Mouse (Mus musculus): ENCODE data around the gene Pfdn5.

The Pfdn5 gene

DNA sequence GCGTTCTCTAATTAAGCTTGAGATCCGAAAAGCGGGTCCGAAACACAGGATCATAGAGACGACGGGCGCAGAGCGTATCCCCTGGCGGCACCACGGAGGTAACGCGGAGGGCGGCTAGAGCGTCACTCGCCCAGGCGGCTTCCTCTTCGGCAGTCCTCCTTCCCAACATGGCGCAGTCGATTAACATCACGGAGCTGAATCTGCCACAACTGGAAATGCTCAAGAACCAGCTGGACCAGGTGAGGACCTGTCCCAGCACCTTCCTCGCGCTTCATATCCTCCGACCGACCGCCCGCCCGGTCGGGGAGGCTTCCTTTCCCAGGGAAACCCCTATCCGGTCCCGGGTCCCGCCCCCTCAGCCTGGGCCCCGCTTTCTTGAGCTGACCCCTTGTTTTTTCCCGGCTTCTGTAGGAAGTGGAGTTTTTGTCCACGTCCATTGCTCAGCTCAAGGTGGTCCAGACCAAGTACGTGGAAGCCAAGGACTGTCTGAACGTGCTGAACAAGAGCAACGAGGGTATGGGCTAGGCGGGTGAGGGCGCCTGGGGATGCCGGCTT lies at the start of gene Pfdn5:
TSS of gene Pfdn5 (plus strand) at position 95 of the 555 bp plus-strand sequence.
- DNase-seq (ENCODE audit: low spot score), result peak; percentile 73

DNA sequence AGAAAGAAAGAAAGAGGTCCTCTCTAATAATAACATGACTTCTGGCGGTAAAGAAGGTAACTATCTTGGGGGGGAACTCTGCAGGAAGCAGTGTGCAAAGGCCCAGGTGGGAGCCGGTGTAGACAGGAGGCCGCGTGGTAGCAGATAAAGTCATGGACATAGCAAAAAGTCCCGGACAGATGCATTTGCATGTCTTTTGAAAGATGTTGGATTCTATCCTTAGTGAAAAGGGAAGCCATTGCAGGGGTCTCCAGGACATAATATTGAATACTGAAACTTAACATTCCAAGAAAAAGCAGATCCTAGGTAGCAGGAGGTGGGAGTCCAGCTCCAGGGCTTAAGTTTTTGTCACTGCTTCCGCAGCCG lies 47.2 kb upstream of the Pfdn5 start:
- no peak for DNase-seq (ENCODE audit: low spot score)

DNA sequence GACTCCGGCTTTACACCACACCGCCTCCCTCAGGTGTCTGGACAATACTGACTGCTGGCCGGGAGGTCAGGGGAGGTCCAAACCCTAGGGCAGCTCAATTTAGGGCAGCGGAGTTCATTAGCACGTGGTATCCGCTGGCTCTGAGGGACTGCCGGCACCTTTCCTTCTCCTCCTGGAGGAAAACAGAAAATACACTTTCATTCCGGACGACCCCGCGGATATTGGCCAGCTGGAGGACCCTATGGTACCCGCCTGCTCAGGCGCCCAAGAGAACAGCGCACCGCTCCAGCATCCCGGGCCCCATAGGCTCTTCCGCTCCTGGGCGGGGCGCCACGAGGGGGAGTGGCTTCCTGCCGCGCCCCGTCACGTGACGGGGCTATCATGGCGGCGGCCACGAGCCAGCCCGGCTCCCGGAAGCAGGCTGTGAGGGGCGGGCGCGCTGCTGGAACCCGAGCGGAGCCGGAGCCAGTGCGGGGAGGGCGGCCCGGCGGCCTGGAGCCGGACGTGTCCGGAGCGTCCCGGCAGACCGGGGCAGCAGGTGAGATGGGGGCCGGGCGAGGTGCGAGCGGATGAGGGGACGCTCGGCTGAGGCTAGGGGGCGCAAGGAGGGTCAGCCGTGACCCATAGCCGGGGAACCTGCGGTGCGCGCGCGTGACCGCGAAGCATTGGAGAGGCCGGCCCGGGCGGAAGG lies 46.7 kb upstream of the Pfdn5 start, which contains the start of gene Mfsd5:
TSS of gene Mfsd5 (plus strand) at position 363 of the 691 bp plus-strand sequence.
- DNase-seq (ENCODE audit: low spot score), result peak; percentile 77

DNA sequence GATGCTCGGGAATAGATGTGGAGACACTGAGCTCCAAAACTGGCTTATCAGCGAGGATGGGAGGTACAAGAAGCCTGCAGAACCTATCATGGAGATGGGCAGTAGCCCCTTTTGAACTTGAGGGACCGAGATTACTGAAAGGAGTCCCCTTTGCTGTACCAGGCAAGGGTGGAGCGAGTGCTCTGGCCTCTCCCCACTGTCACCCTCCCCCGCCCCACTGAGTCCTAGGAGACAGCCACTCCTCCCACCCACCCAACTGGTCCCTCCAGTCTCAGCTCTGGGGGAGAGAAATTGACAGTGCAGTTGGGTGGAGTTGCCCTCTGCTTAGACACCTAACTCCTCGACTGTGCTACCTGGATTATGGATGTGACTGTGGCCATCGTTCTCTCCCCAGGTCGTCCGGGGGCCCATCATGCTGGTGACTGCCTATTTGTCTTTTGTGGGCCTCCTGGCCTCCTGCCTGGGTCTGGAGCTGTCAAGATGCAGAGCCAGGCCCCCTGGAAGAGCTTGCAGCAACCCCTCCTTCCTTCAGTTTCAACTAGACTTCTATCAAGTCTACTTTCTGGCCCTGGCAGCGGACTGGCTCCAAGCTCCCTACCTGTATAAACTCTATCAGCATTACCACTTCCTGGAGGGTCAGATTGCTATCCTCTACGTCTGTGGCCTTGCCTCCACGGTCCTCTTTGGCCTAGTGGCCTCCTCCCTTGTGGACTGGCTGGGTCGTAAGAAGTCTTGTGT lies 46.0 kb upstream of the Pfdn5 start:
- no peak for DNase-seq (ENCODE audit: low spot score)

DNA sequence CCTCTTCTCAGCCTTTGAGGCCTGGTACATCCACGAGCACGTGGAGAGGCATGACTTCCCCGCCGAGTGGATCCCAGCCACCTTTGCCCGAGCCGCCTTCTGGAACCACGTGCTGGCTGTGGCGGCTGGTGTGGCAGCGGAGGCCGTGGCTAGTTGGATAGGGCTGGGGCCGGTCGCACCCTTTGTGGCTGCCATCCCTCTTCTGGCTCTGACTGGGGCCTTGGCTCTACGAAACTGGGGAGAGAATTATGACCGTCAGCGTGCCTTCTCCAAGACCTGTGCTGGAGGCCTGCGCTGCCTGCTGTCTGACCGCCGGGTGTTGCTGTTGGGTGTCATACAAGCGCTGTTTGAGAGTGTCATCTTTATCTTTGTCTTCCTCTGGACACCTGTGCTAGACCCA lies 45.3 kb upstream of the Pfdn5 start:
- no peak for DNase-seq (ENCODE audit: low spot score)

DNA sequence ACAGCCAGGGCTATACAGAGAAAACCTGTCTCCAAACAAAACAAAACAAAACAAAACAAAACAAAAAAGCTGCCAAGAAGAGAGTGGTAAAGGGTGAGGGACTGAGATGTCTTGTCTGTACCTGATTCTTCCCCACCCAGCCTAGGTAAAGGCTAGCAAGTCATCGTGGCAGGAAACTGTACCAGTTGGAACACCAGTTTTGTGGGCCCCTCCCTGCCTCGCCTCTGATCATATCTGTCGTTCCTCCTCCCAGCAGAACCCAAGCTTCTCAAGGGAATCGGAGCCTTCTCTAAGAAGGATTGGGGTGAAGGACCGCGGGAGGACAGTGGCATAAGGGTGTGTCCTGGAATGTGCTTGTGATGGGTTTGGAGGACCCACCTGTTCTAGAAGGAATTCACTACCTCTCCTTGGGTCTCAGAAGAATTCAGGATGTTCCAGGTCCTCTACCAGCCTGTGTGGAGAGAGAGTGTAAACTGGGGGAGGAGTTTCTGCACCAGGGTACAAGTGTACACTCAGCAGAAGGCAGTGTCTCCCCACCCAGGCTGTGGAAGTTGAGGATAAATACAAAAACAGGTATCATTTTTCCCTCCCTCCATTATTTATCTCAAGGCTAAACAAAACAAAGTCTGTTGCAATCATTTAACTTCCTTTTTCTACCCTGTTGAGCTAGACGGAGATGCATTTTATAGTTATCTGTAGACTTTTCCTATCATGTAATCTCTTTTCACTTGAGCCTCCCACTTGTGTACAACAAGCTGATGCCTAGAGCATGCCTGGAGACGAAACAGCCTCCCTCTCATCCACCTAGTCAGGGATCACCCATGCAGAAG lies 43.2 kb upstream of the Pfdn5 start:
- DNase-seq (ENCODE audit: low spot score), result no peak

DNA sequence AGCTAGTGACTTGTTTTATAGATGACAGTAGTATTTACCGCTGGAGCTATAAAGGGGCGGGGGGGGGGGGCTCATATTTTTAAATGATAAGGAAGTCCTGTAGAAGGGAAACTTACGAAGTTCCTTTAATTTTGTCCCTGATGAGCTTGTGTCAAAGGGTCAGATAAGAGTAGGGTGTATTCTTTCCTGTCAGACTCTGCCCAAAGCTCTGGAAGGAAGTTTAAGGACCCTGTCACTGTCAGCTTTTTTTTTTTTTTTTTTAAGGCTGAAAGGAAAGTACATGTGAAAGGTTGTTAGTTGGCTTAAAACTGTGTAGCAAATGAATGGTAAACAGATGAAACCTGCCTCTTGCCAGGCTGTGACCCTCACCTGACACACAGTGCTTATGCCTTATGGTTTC lies 42.3 kb upstream of the Pfdn5 start:
- DNase-seq (ENCODE audit: low spot score), result no peak

DNA sequence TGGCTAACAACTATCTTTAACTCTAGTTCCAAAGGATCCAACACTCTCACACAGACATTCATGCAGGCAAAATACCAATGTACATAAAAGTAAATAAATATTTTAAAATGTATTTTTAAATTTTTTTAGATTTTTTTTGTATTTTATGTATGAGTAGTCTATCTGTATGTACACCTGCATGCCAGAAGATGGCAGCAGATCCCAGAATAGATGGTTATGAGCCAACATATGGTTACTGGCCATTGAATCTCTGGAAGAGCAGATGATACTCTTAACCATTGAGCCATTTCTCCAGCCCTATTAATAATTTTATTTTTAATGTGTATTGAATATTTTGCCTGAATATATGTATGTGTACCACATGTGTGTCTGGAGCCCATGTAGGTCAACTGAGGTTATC lies 38.5 kb upstream of the Pfdn5 start:
- DNase-seq (ENCODE audit: low spot score), result no peak

DNA sequence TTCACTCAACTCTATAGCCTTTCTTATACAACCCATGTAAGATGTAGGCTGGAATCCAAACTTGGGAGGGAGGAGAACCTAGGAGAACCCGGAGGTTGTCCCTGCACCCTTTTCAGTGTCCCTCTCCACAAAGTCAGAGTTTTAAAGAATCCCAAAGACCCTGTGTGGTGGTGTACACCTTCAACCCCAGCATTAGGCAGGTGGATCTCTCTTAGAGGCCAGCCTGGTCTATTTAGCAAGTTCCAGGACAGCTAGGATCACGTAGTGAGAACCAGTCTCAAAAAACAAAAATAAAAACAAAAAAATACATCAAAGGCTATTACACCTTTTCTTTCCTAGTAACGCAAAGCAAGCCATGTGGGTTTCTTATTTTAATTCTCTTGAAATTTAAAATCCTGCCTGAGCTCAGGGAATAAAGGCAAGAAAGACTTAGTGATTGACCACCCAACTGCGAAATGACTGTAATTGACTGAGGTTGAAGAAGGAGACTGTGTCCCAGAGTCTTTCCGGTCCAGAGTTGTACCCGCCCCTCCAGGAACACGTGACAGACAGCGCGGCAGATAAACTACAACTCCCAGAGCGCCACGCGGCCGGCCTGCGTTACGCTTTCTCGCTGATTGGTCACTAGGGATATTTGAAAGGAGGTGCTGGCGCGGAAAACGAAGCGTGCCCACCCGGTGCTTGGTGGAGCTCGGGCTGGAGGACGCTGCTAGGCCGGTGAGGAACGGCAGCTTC lies 30.1 kb upstream of the Pfdn5 start, which contains the start of gene Espl1:
TSS of gene Espl1 (plus strand) at position 634 of the 735 bp plus-strand sequence.
- peak; percentile 88 for DNase-seq (ENCODE audit: low spot score)

DNA sequence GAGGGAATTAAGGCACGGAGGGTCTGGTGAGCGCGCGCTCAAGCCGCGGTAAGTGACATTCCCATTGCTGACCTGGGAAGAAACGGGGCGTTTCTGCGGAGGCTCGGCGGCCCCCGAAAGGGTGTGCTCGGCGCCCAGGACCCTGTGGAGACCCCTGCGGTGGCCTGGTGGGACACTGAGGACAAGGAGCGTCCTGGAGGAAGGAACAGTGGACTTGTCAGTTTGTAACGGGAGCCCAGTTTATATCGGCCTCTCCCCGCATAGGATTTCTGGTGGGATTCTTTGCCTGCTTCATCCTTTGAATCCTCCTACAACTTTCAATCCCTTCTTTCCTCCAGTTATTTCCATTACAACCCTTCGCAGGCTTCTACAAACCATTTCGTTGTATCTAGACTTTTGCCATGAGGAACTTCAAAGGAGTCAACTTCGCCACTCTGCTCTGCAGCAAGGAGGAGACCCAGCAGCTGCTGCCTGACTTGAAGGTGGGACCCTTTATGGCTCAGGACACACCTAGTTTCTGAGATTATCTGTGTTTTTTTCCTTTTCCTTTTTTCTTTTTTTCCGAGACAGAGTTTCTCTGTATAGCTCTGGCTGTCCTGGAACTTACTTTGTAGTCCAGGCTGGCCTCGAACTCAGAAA lies 29.4 kb upstream of the Pfdn5 start:
- DNase-seq (ENCODE audit: low spot score), result no peak

DNA sequence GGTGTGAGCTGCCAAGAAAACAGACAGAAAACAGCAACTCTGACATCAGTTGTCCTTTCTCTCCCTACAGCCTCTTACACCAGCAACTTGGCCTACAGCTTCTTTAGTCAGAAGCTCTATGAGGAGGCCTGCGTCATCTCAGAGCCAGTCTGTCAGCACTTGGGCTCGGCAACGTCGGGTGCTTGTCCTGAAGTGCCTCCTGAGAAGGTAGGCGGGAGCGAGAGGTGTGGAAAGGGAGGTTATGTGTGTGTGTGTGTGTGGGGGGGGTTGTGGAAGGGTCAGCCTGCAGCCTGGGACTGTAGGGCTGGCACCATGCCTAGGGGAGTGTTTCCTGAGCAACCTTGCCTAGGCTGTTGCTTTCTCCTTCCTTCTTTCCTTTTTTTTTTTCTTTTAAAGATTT lies 23.4 kb upstream of the Pfdn5 start:
- no peak for DNase-seq (ENCODE audit: low spot score)

DNA sequence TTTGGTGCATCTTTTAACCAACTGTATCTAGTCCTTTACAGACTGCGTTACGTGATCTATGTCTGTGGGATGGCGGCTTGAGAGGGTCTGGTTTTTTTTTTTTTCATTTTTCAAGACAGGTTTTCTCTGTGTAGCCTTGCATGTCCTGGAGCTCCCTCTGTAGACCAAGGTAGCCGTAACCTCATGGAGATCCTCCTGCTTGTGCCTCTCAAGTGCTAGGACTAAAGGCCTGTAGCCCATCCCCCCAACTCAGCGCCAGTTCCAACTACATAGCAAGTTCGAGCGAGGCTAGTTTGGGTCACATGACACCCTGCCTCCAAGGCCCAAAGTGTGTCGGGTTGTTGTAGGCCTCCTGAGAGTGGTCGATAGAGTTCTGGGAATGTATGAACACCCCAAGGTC lies 17.2 kb upstream of the Pfdn5 start:
- no peak for DNase-seq (ENCODE audit: low spot score)

DNA sequence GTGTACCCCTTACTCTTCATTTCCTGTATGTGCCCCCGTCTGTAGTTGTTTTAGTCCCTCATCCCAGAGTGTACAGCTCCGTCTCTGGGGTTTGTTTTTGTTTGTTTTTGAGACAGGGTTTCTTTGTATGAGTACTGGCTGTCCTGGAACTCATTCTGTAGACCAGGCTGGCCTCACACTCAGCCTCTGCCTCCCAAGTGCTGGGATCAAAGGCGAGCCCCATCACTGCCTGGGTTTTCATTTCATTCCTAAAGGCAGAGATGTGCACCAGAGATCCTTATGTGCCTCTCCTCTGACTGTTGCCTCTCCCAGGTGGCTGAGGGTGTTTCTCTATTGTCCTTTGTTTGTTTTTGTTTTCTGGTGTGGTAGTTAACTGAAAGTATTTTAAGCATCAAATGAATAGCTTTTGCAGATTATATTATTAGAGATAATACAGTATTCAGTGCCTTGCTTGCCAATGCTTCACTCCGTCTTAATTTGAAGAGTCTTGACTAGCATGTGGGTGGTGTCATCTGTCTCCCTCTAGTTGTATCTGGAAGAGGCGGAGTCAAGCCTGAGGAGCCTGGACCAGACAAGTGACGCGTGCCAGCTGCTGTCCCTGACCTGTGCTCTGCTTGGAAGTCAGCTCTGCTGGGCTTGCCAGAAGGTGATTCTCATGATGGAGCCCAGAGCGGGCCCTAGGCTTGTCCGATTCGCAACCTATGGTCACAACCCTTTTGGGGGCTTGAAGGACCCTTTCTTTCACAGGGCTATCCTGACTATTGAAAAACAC lies 15.7 kb upstream of the Pfdn5 start:
- peak; percentile 62 for DNase-seq (ENCODE audit: low spot score)

DNA sequence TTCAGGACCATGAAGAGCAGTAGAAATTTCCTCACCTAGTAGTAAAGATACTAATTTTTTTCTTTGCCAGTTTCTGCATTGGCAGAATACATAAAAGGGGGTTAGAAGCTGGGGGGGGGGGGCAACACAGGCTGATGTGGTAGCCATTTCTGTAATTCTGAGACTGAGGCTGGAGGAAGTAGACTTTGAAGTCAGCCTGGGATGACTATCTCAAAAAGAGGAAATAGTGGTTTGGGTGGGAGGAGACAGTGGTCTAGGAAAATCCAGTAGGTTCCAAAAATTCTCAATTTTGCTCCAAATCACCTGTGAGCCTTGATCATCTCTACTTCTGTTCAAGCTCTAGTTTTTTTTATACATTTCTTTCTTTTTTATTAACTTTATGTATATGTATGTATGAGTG lies 14.4 kb upstream of the Pfdn5 start:
- DNase-seq (ENCODE audit: low spot score), result no peak

DNA sequence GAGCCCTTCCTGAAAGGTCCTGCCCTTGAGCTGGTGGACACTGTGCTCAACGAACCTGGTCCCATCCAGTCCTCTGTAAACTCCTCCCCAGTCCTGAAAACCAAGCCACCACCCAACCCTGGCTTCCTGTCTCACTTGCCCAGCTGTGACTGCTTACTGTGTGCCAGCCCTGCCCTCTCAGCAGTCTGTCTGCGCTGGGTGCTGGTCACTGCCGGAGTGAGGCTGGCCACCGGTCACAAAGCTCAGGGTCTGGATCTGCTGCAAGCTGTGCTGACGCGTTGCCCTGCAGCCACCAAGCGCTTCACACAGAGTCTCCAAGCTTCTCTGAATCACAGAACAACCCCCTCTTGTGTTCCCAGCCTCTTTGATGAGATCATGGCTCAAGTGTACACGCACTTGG lies 10.6 kb upstream of the Pfdn5 start:
- DNase-seq (ENCODE audit: low spot score), result no peak

DNA sequence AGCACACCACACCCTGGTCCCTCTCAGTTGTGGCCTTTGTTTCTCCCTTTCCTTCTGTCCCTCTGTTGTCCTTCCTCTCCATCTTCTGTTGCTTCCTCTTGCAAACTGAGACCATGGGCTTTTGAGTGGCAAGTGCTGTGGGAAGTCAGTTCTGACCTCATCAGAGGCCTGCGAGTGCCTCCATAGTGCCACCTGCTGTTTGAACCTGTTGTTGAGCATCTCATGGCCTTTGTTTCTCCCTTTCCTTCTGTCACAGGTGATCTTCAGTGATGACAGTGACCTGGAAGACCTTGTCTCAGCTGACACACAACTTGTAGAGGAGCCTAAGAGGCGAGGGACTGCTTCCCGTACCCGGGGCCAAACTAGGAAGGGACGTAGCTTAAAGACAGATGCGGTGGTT lies 9.7 kb upstream of the Pfdn5 start:
- no peak for DNase-seq (ENCODE audit: low spot score)

DNA sequence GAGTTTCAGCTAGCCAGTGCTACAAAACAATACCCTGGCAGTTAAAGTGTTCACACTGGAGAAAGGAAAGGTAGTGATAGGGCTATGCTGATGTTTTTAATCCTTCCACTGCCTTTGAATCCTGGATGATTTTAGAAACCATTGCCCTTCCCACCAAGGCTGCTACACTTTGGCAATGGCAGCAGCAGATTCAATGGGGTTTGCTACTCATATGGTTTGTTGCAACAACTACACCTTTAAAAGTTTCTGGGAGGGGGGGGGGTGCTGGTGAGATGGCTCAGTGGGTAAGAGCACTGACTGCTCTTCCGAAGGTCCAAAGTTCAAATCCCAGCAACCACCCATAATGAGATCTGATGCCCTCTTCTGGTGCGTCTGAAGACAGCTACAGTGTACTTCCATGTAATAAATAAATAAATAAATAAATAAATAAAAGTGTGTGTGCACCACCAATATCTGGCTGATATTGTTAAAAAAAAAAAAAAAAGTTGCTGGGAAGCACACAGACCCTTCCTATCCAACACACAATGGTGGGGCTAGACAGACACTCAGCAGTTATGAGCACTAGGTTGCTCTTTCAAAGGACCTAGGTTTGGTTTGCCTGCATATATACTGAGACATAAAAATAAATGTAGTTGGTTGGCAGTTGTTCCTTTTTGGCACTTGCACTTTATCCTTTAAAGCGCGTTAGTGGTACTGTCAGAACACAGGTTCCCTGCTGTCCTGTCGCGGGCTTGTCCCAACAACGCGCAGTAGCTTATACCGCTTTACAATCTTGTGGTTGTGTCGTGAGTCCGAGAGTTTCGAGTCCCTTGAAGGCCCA lies 1.1 kb upstream of the Pfdn5 start:
- DNase-seq (ENCODE audit: low spot score), result no peak

DNA sequence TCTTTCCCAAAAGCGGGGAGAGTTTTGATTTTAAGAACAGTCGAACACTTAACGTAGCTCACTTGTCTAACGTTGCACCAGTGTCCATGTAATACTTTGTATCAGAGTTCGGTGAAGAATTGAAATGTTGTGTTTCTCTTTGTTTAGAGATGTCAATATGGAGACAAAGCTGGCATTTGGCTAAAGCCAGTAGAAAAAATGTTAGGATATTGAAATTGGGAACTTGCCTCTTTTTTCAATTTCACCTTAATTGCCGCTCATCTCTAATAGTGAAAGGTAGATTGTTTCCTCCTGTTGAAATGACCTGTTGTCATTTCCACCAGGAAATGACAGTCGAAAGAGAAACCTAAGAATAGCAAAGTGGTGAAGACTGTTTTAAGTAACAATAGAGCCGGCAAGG lies 976 bp downstream of the Pfdn5 start:
- no peak for DNase-seq (ENCODE audit: low spot score)

DNA sequence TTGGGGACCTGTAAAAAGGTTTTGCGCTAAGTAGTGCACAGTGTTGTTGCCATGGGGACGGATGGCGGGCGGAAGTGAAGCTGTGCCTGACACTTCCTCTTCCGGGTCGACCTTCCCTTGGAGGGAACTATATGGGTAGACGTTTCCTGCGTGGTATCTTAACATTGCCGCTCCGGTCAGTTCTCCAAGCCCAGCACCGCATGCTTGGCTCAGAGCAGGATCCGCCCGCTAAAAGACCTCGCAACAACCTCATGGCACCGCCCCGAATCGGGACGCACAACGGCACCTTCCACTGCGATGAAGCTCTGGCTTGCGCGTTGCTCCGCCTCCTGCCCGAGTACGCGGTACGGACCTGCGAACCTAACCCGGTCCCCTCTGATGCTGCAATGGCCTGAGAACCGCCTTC lies 5.7 kb downstream of the Pfdn5 start, which contains the start of gene Myg1:
TSS of gene Myg1 (plus strand) at position 100 of the 406 bp plus-strand sequence.
- DNase-seq (ENCODE audit: low spot score), result peak; percentile 66
